Mouse (Mus musculus) CD8-positive naive resting alpha-beta T cell, adult 57 days (primary cell): ENCODE data around the gene Gimap9. TPM values are rescaled to one million over a fixed set of nuclear protein-coding genes. Genes with fewer than 3 reads are reported as not detected.

Experiments used
- total RNA-seq: library from RNA; stranded (reverse); gene quantifications from one replicate; pipeline ENCODE4 v1.2.4, GENCODE M21; 2023

Gimap9 gene
- total RNA-seq = 157 TPM

GRCm38 (mm10) chr6:48675931-48676859, at the start of gene Gimap9:
TSS of gene Gimap9 (plus strand) at chr6:48676129.

GRCm38 (mm10) chr6:48626464-48626863, 49.5 kb upstream of the Gimap9 start, which contains the start of gene AI854703:
TSS of gene AI854703 (plus strand) at chr6:48626764.

GRCm38 (mm10) chr6:48646995-48647394, 28.9 kb upstream of the Gimap9 start, which contains the start of gene Gimap8:
TSS of gene Gimap8 (plus strand) at chr6:48647234.

GRCm38 (mm10) chr6:48684319-48684718, 8.4 kb downstream of the Gimap9 start, which contains the start of gene Gimap4:
TSS of gene Gimap4 (plus strand) at chr6:48684549.

GRCm38 (mm10) chr6:48718455-48718854, 42.5 kb downstream of the Gimap9 start, which contains the start of the genes Gm28053 and Gimap7:
TSS of gene Gm28053 (plus strand) at chr6:48718607.
TSS of gene Gimap7 (plus strand) at chr6:48718621.

Other genes with a start within 250 kb of the Gimap9 start
- gene Zfp467, start 230.3 kb upstream of the Gimap9 start, total RNA-seq = 3.0 TPM
- 0.37 TPM for gene Sspo, start 227.9 kb upstream of the Gimap9 start, total RNA-seq
- 0.61 TPM for gene Atp6v0e2, start 138.5 kb upstream of the Gimap9 start, total RNA-seq
- 51.7 TPM for gene Lrrc61, start 121.3 kb upstream of the Gimap9 start, total RNA-seq
- gene Rarres2, start 103.3 kb upstream of the Gimap9 start, total RNA-seq = not detected
- gene Gm45021, start 86.5 kb upstream of the Gimap9 start, total RNA-seq = not detected
- 1.7 TPM for gene Repin1, start 82.2 kb upstream of the Gimap9 start, total RNA-seq
- not detected for gene Gm44965, start 82.2 kb upstream of the Gimap9 start, total RNA-seq
- gene Zfp775, start 74.1 kb upstream of the Gimap9 start, total RNA-seq = 5.0 TPM
- gene AI854703, start 49.4 kb upstream of the Gimap9 start, total RNA-seq = 0.77 TPM
- gene Gimap8, start 28.9 kb upstream of the Gimap9 start, total RNA-seq = 126 TPM
- gene Gimap4, start 8.4 kb downstream of the Gimap9 start, total RNA-seq = 194 TPM
- 1,380 TPM for gene Gimap6, start 32.1 kb downstream of the Gimap9 start, total RNA-seq
- 19.7 TPM for gene Gm28053, start 42.5 kb downstream of the Gimap9 start, total RNA-seq
- 33.3 TPM for gene Gimap7, start 42.5 kb downstream of the Gimap9 start, total RNA-seq
- 115 TPM for gene Gimap1, start 62.9 kb downstream of the Gimap9 start, total RNA-seq
- gene Gimap5, start 70.1 kb downstream of the Gimap9 start, total RNA-seq = 161 TPM
- gene Gimap3, start 94.7 kb downstream of the Gimap9 start, total RNA-seq = 406 TPM
- 2.6 TPM for gene Tmem176a, start 164.8 kb downstream of the Gimap9 start, total RNA-seq
- 9.1 TPM for gene Tmem176b, start 165.4 kb downstream of the Gimap9 start, total RNA-seq
- not detected for gene Aoc1, start 196.8 kb downstream of the Gimap9 start, total RNA-seq